Mouse (Mus musculus) lung, adult 2 months (tissue): ENCODE measurements around the gene Traf7. TPM values are rescaled to one million over a fixed set of nuclear protein-coding genes. Genes with fewer than 3 reads are reported as not detected.

ENCODE experiments used
- DNase-seq: peaks from one replicate; pipeline ENCODE4 v3.0.0; 2022
- H3K4me1 ChIP-seq: fragments of 200-500 bp; 2 replicates; pipeline ENCODE4 v1.6.1; 2011; ENCODE audit warnings: low read length; ENCODE audit not compliant: control insufficient read depth, insufficient read depth
- H3K4me3 ChIP-seq: fragments of 200-500 bp; replicated peaks from 2 replicates; pipeline ENCODE3; 2011; ENCODE audit warnings: low read depth, mild to moderate bottlenecking, control low read depth, low read length; ENCODE audit errors: extremely low read depth
- CTCF ChIP-seq: fragments of 200-500 bp; IDR thresholded peaks from 2 replicates; pipeline ENCODE4 v1.5.1; 2011; ENCODE audit warnings: mild to moderate bottlenecking, low read length, control low read depth; ENCODE audit not compliant: insufficient read depth
- POLR2A ChIP-seq: fragments of 200-500 bp; IDR thresholded peaks from 2 replicates; pipeline ENCODE4 v1.6.1; 2011; ENCODE audit warnings: low read depth, mild to moderate bottlenecking, control low read depth, low read length, borderline replicate concordance; ENCODE audit errors: extremely low read depth
- WGBS: fragments of 180-500 bp; shearing (Covaris S2); methylation state at CpG from one replicate; pipeline ENCODE4 v1.1.7; 2018; 5-methylcytosine and 5-hydroxymethylcytosine counted together
- polyA plus RNA-seq: library from polyadenylated mRNA; depleted of rRNA; stranded (reverse); fragments of >200 nt; gene quantifications from 2 replicates; pipeline ENCODE4 v1.2.3, GENCODE M21; 2012; rRNA removed

The Traf7 gene
- polyA plus RNA-seq, result 237 and 263 TPM in 2 replicates

DNA sequence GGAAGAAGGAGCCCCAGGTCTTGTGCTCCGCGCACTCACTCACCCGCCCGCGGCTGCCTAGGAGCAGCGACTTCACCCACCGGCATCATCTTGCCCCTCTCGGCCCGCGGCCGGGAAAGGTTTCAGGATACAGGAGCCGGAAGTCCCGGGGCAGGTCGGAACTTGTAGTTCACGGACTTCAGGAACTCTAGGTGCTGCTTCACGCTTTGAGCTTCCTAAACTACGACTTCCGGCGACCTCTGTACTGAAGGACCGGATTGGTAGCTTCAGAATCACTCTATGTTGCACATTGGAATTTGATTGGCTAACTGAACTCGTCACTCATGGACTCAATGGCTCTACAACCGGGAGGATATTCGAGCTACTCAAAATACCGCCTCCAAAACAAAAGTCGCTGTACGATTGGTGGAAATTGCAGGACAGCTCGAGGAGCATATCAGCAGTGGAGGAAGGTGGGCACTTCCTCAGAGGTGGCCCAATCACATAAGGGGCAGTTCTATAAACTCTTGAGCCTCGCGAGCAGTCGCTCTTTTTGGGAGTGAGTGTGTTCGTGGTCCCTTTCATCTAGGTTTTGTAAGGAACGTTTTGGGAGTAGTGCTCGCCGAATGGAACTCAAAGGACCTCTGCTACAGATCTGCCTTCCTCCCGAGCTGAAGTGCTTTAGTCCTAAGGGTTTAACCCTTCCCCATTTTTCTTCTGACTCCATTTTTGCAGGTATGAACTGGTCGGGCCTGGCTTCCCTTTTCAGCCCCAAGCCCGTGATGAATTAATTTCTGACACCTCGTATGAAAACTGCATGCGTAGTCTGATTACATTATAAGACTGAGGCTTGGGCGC lies at the start of gene Traf7:
TSS of gene Traf7 (minus strand) at position 216 of the 837 bp plus-strand sequence.
- H3K4me1 ChIP-seq, result peaks cover 10% of the 10 kb centered on the region
- DNase-seq, result peak; percentile 88
- WGBS, result under 1% methylated on average over 40 of the region's 40 CpGs
- peak within 1 kb of the TSS; percentile 88 for H3K4me3 ChIP-seq
- TF ChIP-seq CTCF, result no peak
- TF ChIP-seq POLR2A, result peak; percentile 94

GRCm38 (mm10) chr17:24573811-24574210 lies 46.1 kb upstream of the Traf7 start:
- no peak overlapping the region for H3K4me3 ChIP-seq
- no peak for DNase-seq
- no peaks in the 10 kb centered on the region for H3K4me1 ChIP-seq
- 97% methylated on average over 9 of the region's 9 CpGs for WGBS
- TF ChIP-seq POLR2A (no peak), CTCF (no peak)

GRCm38 (mm10) chr17:24572651-24573245 lies 45.0 kb upstream of the Traf7 start:
- Histone ChIP-seq H3K4me3 (no peak overlapping the region), H3K4me1 (no peaks in the 10 kb centered on the region)
- TF ChIP-seq POLR2A, result no peak
- no peak for TF ChIP-seq CTCF
- WGBS, result 93% methylated on average over 12 of the region's 12 CpGs
- DNase-seq, result no peak

GRCm38 (mm10) chr17:24569837-24570236 lies 42.1 kb upstream of the Traf7 start:
- no peak for DNase-seq
- Histone ChIP-seq H3K4me3 (no peak overlapping the region), H3K4me1 (peaks cover 9% of the 10 kb centered on the region)
- 89% methylated on average over 4 of the region's 4 CpGs for WGBS
- TF ChIP-seq CTCF, result no peak
- no peak for TF ChIP-seq POLR2A

DNA sequence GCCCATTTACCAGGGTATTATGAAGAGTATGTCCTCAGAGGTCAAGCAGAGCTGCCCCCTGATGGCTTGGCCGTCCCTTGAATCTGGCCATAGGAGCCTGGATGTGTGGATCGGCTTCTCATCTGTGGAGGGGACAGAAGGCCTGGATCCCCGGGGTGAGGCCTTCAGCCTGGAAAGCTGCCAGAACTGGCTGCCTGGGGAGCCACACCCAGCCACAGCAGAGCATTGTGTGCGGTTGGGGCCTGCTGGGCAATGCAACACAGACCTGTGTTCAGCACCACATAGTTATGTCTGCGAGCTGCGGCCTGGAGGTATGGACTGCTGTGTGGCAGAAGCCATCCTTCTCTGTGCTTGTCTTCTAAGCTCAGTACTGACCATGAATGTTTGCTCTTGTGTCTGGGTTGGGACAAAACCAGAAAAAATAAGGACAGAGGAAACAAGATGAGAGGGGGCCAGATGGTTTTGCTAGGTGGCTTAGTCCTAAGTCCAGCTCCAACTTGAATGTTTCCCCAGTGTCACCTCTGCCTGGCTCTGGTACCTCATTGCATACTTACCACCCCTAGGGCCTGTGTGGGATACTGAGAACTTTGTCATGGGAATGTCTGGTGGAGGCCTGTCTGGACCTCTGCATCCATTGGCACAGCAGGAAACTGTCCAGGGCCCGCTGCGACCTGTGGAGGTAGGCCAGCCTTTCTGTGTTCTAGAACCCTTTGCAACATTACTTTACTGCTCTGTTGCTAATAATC lies 39.5 kb upstream of the Traf7 start:
- DNase-seq, result peak; percentile 43
- TF ChIP-seq POLR2A (no peak), CTCF (no peak)
- 32% methylated on average over 8 of the region's 8 CpGs for WGBS
- H3K4me3 ChIP-seq, result no peak overlapping the region
- H3K4me1 ChIP-seq, result peaks cover 13% of the 10 kb centered on the region

DNA sequence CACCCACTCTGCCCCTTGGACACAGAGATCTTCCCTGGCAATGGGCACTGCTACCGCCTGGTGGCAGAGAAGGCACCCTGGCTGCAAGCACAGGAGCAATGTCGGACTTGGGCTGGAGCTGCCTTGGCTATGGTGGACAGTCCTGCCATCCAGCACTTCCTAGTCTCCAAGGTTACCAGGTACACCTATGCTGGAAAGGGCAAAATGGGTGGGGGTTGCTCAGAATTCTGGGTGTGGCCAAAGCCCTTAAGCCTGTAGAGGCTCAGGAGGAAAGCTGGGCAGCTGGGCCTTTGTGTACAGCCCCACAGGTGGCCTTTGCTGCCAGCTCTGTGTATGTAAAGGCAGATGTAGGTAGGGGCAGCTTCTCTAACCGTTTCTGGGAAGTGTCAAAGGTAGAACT lies 38.1 kb upstream of the Traf7 start:
- no peak for DNase-seq
- no peak overlapping the region for H3K4me3 ChIP-seq
- WGBS, result 67% methylated on average over 3 of the region's 3 CpGs
- H3K4me1 ChIP-seq, result peaks cover 19% of the 10 kb centered on the region
- TF ChIP-seq POLR2A (no peak), CTCF (no peak)

DNA sequence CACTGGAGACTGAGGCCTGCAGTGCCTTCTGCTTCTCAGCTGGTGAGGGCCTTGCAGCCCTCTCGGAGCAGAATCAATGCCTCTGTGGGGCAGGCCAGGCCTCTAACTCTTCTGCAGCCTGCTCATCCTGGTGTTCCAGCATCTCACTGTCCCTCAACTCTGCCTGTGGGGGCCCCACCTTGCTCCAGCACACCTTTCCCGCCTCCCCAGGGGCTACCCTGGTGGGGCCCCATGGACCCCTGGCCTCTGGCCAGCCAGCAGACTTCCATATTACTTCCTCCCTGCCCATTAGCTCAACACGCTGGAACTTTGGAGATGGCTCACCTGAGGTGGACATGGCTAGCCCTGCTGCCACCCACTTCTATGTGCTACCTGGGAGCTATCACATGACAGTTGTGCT lies 37.4 kb upstream of the Traf7 start:
- peaks cover 25% of the 10 kb centered on the region for H3K4me1 ChIP-seq
- TF ChIP-seq CTCF (no peak), POLR2A (no peak)
- DNase-seq, result no peak
- no peak overlapping the region for H3K4me3 ChIP-seq
- 72% methylated on average over 3 of the region's 3 CpGs for WGBS

DNA sequence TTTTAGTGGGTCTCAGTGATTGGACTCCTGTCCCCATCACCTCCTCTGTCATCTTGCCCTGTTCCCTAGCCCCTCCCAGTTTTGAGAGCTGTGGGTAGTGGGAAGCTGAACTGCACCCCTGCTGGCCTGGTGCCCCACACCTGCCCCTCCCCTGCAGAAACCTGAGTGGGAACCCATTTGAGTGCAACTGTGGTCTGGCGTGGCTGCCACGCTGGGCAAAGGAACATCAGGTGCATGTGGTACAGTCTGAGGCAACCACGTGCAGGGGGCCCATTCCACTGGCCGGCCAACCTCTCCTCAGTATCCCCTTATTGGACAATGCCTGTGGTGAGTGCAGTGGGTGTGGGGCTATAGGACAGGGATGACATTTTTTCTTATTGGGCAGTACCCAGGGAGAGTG lies 36.7 kb upstream of the Traf7 start:
- no peak for DNase-seq
- Histone ChIP-seq H3K4me3 (no peak overlapping the region), H3K4me1 (peaks cover 27% of the 10 kb centered on the region)
- WGBS, result 80% methylated on average over 4 of the region's 4 CpGs
- TF ChIP-seq POLR2A (no peak), CTCF (no peak)

GRCm38 (mm10) chr17:24563638-24564037 lies 35.9 kb upstream of the Traf7 start:
- Histone ChIP-seq H3K4me1 (peaks cover 33% of the 10 kb centered on the region), H3K4me3 (no peak overlapping the region)
- TF ChIP-seq POLR2A (no peak), CTCF (no peak)
- 67% methylated on average over 5 of the region's 5 CpGs for WGBS
- DNase-seq, result no peak

GRCm38 (mm10) chr17:24561592-24561991 lies 33.9 kb upstream of the Traf7 start:
- H3K4me3 ChIP-seq, result no peak overlapping the region
- H3K4me1 ChIP-seq, result peaks cover 38% of the 10 kb centered on the region
- 71% methylated on average over 2 of the region's 2 CpGs for WGBS
- no peak for DNase-seq
- no peak for TF ChIP-seq POLR2A
- no peak for TF ChIP-seq CTCF
